Mouse (Mus musculus) hindbrain, embryonic 15.5 days (tissue): ENCODE results near the gene Ppp1r11. TPM values are rescaled to one million over a fixed set of nuclear protein-coding genes. Genes with fewer than 3 reads are reported as not detected.

Experiments used
- ATAC-seq: fragments of 200-750 bp; cut with Nextera tagmentation; 2 replicates; pipeline ENCODE4 v1.8.0; 2017; ENCODE audit warnings: low read depth, moderate number of reproducible peaks, moderate TSS enrichment; ENCODE audit not compliant: low FRiP score
- H3K27ac ChIP-seq: fragments of 300-500 bp; sonication (generic); replicated peaks from 2 replicates; pipeline ENCODE4 v1.5.1; 2015; ENCODE audit warnings: mild to moderate bottlenecking, inconsistent platforms
- H3K27me3 ChIP-seq: fragments of 300-500 bp; sonication (generic); 2 replicates; pipeline ENCODE4 v1.6.1; 2015; ENCODE audit warnings: control low read depth, inconsistent platforms
- H3K36me3 ChIP-seq: fragments of 300-500 bp; sonication (generic); 2 replicates; pipeline ENCODE4 v1.6.1; 2015; ENCODE audit warnings: control low read depth, inconsistent platforms
- H3K4me1 ChIP-seq: fragments of 300-500 bp; sonication (generic); replicated peaks from 2 replicates; pipeline ENCODE4 v1.6.1; 2015; ENCODE audit warnings: control low read depth, inconsistent platforms
- H3K4me2 ChIP-seq: fragments of 300-500 bp; sonication (generic); 2 replicates; pipeline ENCODE4 v1.6.1; 2015; ENCODE audit warnings: moderate library complexity, mild to moderate bottlenecking, inconsistent platforms
- H3K4me3 ChIP-seq: fragments of 300-500 bp; sonication (generic); 2 replicates; pipeline ENCODE4 v1.5.1; 2015; ENCODE audit warnings: mild to moderate bottlenecking, inconsistent platforms
- H3K9ac ChIP-seq: fragments of 300-500 bp; sonication (generic); 2 replicates; pipeline ENCODE4 v1.6.1; 2015; ENCODE audit warnings: inconsistent platforms
- H3K9me3 ChIP-seq: fragments of 300-500 bp; sonication (generic); 2 replicates; pipeline ENCODE4 v1.6.1; 2016; ENCODE audit warnings: control low read depth, inconsistent platforms
- WGBS: fragments of 180-500 bp; shearing (Covaris S2); methylation state at CpG from one replicate; pipeline ENCODE4 v1.1.7; 2015; 5-methylcytosine and 5-hydroxymethylcytosine counted together
- polyA plus RNA-seq: library from polyadenylated mRNA; unstranded; fragments of >200 nt; fragmentation: Nextera tagmentation; extraction: Ambion mirVana; gene quantifications from 2 replicates; pipeline ENCODE4 v1.2.1, GENCODE M21; 2015

Ppp1r11 gene
- polyA plus RNA-seq, 1 experiment from 2014 or later: 168 TPM

GRCm38 (mm10) chr17:36930233-36930632, 21.3 kb downstream of the Ppp1r11 start:
- Histone ChIP-seq H3K4me1 (no peaks in the 10 kb centered on the region), H3K4me3 (no peak overlapping the region), H3K36me3 (no peaks in the 10 kb centered on the region), H3K9ac (no peak overlapping the region), H3K27ac (no peak overlapping the region), H3K27me3 (no peaks in the 10 kb centered on the region), H3K9me3 (no peaks in the 10 kb centered on the region), H3K4me2 (no peak overlapping the region)
- 71% methylated on average over 6 of the region's 6 CpGs for WGBS
- no peak for ATAC-seq

- Histone ChIP-seq H3K4me2 (no peak overlapping the region), H3K4me1 (no peaks in the 10 kb centered on the region), H3K27me3 (no peaks in the 10 kb centered on the region), H3K9me3 (no peaks in the 10 kb centered on the region), H3K36me3 (no peaks in the 10 kb centered on the region), H3K27ac (no peak overlapping the region), H3K4me3 (no peak overlapping the region), H3K9ac (no peak overlapping the region)
- WGBS: 73% methylated on average over 12 of the region's 12 CpGs
- no peak for ATAC-seq
Observed at GRCm38 (mm10) chr17:36929236-36929932, 22.2 kb downstream of the Ppp1r11 start.

GRCm38 (mm10) chr17:36927496-36928120, 23.9 kb downstream of the Ppp1r11 start:
- Histone ChIP-seq H3K27me3 (no peaks in the 10 kb centered on the region), H3K4me2 (no peak overlapping the region), H3K36me3 (no peaks in the 10 kb centered on the region), H3K27ac (no peak overlapping the region), H3K4me3 (no peak overlapping the region), H3K9ac (no peak overlapping the region), H3K4me1 (no peaks in the 10 kb centered on the region), H3K9me3 (no peaks in the 10 kb centered on the region)
- no peak for ATAC-seq
- 68% methylated on average over 10 of the region's 10 CpGs for WGBS

DNA sequence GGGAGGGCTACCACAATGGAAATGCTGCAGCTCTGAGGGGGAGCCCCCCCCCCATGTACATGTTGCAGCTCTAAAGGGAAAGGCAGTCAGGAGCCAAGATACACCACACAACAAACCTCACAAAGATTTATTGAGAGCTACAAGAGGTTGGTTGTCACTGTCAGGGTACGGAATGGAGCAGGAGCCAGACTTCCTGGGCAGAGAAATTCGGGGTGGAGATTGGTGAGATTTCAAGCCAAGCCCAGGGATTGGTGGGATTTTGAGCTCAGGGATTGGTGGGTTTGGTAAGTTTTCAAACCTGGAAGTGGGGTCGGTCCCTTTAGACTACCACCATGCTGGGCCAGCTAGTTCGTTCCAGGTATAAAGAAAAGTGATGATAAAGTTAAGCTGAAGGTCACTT, 28.1 kb downstream of the Ppp1r11 start:
- H3K4me3 ChIP-seq: no peak overlapping the region
- H3K4me1 ChIP-seq: no peaks in the 10 kb centered on the region
- no peaks in the 10 kb centered on the region for H3K27me3 ChIP-seq
- H3K4me2 ChIP-seq: no peak overlapping the region
- 62% methylated on average over 4 of the region's 4 CpGs for WGBS
- no peaks in the 10 kb centered on the region for H3K36me3 ChIP-seq
- H3K27ac ChIP-seq: no peak overlapping the region
- H3K9me3 ChIP-seq: no peaks in the 10 kb centered on the region
- ATAC-seq: no peak
- H3K9ac ChIP-seq: no peak overlapping the region

DNA sequence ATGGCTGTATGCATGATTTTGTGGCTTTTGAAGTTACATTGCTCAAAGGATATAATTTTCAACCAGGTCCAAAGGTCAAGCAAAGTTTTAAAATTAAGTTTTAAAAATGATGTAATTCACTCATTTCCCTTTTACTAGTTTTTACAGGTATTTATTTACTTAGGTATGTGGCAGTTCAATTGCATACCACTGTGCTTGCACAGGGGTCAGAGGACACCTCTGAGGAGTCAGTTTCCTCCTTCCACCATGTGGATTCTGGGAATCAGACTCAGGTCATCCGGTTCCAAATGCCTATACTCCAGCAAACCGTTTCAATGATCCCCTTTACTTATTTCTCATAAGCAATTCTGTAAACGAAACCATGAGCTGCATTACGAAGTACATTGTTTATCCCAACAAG, 28.8 kb downstream of the Ppp1r11 start:
- ATAC-seq: no peak
- no peaks in the 10 kb centered on the region for H3K9me3 ChIP-seq
- no peak overlapping the region for H3K9ac ChIP-seq
- H3K4me1 ChIP-seq: no peaks in the 10 kb centered on the region
- H3K36me3 ChIP-seq: no peaks in the 10 kb centered on the region
- WGBS: 89% methylated on average over 4 of the region's 4 CpGs
- no peak overlapping the region for H3K4me2 ChIP-seq
- no peak overlapping the region for H3K4me3 ChIP-seq
- no peak overlapping the region for H3K27ac ChIP-seq
- no peaks in the 10 kb centered on the region for H3K27me3 ChIP-seq

GRCm38 (mm10) chr17:36920239-36920638, 31.3 kb downstream of the Ppp1r11 start:
- Histone ChIP-seq H3K36me3 (no peaks in the 10 kb centered on the region), H3K4me1 (no peaks in the 10 kb centered on the region), H3K9ac (no peak overlapping the region), H3K4me2 (no peak overlapping the region), H3K27me3 (no peaks in the 10 kb centered on the region), H3K27ac (no peak overlapping the region), H3K9me3 (no peaks in the 10 kb centered on the region), H3K4me3 (no peak overlapping the region)
- ATAC-seq: no peak
- 62% methylated on average over 15 of the region's 15 CpGs for WGBS

GRCm38 (mm10) chr17:36915076-36915475, 36.5 kb downstream of the Ppp1r11 start:
- no peak overlapping the region for H3K4me3 ChIP-seq
- H3K27ac ChIP-seq: no peak overlapping the region
- no peaks in the 10 kb centered on the region for H3K36me3 ChIP-seq
- no peaks in the 10 kb centered on the region for H3K9me3 ChIP-seq
- ATAC-seq: no peak
- H3K4me2 ChIP-seq: no peak overlapping the region
- 13% methylated on average over 9 of the region's 9 CpGs for WGBS
- no peaks in the 10 kb centered on the region for H3K27me3 ChIP-seq
- H3K9ac ChIP-seq: no peak overlapping the region
- H3K4me1 ChIP-seq: no peaks in the 10 kb centered on the region

GRCm38 (mm10) chr17:36914108-36914507, 37.4 kb downstream of the Ppp1r11 start:
- no peaks in the 10 kb centered on the region for H3K27me3 ChIP-seq
- no peak for ATAC-seq
- H3K4me1 ChIP-seq: no peaks in the 10 kb centered on the region
- no peaks in the 10 kb centered on the region for H3K36me3 ChIP-seq
- no peak overlapping the region for H3K9ac ChIP-seq
- H3K4me3 ChIP-seq: no peak overlapping the region
- H3K27ac ChIP-seq: no peak overlapping the region
- no peak overlapping the region for H3K4me2 ChIP-seq
- H3K9me3 ChIP-seq: no peaks in the 10 kb centered on the region
- 7% methylated on average over 2 of the region's 2 CpGs for WGBS

- Histone ChIP-seq H3K9ac (no peak overlapping the region), H3K27ac (no peak overlapping the region), H3K36me3 (no peaks in the 10 kb centered on the region), H3K9me3 (no peaks in the 10 kb centered on the region), H3K4me3 (no peak overlapping the region), H3K4me1 (no peaks in the 10 kb centered on the region), H3K4me2 (no peak overlapping the region), H3K27me3 (no peaks in the 10 kb centered on the region)
- no peak for ATAC-seq
- 81% methylated on average over 2 of the region's 2 CpGs for WGBS
Observed at GRCm38 (mm10) chr17:36912031-36912430, 39.5 kb downstream of the Ppp1r11 start.

DNA sequence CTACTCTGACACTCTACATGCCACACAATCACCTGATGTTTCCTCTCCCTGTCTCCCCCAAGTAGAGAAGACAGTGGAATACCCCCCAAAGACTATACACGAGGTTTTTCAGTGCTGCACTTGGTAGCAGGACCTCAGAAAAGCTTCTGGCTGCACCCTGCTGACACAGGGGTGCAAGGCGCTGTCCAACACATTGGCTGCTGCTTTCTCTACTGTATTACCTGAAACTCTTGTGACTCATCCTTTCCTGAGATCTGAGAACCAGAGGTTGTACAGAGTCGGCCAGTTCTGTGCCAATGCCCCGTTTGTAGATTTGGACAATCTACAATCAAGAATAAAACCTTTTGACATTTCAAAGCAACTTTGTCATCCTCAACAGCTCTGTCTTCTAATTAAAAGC, 41.7 kb downstream of the Ppp1r11 start:
- Histone ChIP-seq H3K4me2 (no peak overlapping the region), H3K9me3 (no peaks in the 10 kb centered on the region), H3K27me3 (no peaks in the 10 kb centered on the region), H3K4me1 (no peaks in the 10 kb centered on the region), H3K27ac (no peak overlapping the region), H3K36me3 (no peaks in the 10 kb centered on the region), H3K4me3 (no peak overlapping the region), H3K9ac (no peak overlapping the region)
- no peak for ATAC-seq
- whole genome bisulfite sequencing: 62% methylated on average over 4 of the region's 4 CpGs

DNA sequence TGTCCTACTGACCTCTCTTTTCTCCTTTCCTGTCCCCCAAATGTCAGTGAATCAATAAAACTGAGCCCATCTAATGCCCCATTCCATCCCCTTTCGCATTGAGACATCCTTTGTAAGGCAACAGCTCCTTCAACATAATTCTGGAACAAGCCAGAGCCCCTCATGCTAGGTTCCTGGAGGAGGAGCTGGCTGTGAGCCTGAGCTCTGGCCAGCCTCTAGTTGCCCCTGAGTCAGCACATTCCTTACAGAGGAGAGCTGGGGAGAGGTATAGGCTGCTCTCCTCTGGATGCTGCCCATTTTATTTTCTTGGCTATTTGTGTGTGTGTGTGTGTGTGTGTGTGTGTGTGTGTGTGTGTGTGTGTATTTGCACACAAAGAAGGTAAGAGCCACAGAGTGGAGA, 43.3 kb downstream of the Ppp1r11 start:
- Histone ChIP-seq H3K4me3 (no peak overlapping the region), H3K4me2 (no peak overlapping the region), H3K4me1 (no peaks in the 10 kb centered on the region), H3K36me3 (no peaks in the 10 kb centered on the region), H3K27ac (no peak overlapping the region), H3K9ac (no peak overlapping the region), H3K27me3 (no peaks in the 10 kb centered on the region), H3K9me3 (no peaks in the 10 kb centered on the region)
- 35% methylated on average over 1 of the region's 1 CpGs for WGBS
- ATAC-seq: no peak

DNA sequence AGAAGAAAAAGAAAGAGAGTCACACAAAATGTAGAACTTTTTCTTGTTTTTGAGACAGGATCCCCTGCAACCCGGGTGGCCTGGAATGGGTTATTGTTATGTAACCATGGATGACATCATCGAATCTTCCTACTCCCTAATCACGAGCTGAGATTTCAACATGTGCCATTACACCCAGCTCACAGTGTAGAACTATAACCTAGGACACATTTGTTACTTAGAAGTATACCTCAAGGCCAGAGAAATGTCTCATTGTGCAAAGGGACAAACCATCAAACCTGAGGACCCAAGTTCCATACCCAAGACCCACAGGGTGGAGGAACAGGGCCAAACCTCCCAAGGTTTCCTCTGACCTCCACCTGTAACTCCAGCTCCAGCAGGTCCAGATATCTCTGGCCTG, 47.9 kb downstream of the Ppp1r11 start:
- Histone ChIP-seq H3K27ac (no peak overlapping the region), H3K27me3 (no peaks in the 10 kb centered on the region), H3K36me3 (no peaks in the 10 kb centered on the region), H3K9ac (no peak overlapping the region), H3K9me3 (no peaks in the 10 kb centered on the region), H3K4me1 (no peaks in the 10 kb centered on the region), H3K4me3 (no peak overlapping the region), H3K4me2 (no peak overlapping the region)
- WGBS: 80% methylated on average over 3 of the region's 3 CpGs
- ATAC-seq: no peak

DNA sequence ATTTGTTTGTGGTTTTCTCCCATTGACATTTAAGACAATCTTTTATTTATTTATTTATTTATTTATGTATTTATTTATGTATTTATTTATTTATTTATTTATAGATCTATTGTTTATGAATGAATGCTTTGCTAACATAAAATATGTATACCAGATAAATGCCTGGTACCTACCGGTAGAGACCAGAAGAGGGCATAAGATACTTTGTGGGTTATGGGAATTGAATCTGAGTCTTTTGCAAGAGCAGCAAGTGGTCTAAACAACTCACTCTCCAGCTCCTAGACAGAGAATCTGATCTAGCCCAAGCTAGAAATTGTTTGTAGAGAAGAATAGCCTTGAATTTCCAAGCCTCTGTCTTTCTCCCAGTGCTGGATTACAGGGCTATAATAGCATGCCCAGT, 50.9 kb downstream of the Ppp1r11 start:
- no peaks in the 10 kb centered on the region for H3K27me3 ChIP-seq
- H3K9me3 ChIP-seq: no peaks in the 10 kb centered on the region
- H3K36me3 ChIP-seq: no peaks in the 10 kb centered on the region
- ATAC-seq: no peak
- no peak overlapping the region for H3K4me3 ChIP-seq
- WGBS: 41% methylated on average over 1 of the region's 1 CpGs
- H3K4me1 ChIP-seq: no peaks in the 10 kb centered on the region
- no peak overlapping the region for H3K9ac ChIP-seq
- H3K4me2 ChIP-seq: no peak overlapping the region
- no peak overlapping the region for H3K27ac ChIP-seq
